7 mouse cellular contexts compared by ENCODE assay signal in the genomic region with DNA sequence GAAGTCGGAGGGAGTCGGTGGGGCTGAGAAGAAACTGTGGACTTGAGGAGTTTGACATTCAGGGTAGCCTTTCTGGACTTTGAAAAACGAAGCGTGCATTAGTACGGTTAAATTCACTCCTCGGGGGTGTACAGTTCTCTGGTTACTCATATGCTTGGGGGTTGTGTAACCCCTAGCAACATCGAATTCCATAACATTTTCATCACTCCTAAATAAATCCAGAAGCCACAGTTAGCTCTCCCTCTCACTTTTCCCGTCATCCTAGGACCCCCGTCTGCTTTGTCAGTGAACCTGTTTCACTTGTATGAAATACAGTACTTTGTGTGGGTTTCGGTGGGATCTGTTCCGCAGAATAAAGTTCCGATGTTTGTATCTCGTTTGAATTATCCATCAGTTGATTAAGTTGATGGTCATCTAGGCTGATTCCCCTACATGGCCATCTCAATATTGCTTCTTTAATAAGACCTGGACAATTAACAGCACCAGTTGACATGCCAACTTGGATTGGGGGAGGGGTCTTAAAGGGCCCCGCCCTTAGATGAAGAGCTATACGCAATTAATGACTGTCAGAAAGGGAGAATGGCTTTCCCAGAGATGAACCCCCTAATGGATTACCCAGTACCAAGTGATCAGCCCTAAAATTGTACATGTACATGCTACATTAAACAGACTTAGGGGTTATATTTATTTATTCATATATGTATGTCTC. TPM values are rescaled to one million over a fixed set of nuclear protein-coding genes. Genes with fewer than 3 reads are reported as not detected.
DNase-seq lines count a peak whose midpoint lies in the region; ATAC-seq lines count a peak whose summit lies in the region.

No protein-coding gene starts in this region.

- no peaks in the 10 kb centered on the region for H3K9me3 ChIP-seq in lung, embryonic 15.5 days
- H3K9me3 ChIP-seq in embryonic facial prominence, embryonic 11.5 days (replicated peaks; ENCODE audit: control insufficient read depth, low read length), result no peaks in the 10 kb centered on the region
- no peaks in the 10 kb centered on the region for H3K9me3 ChIP-seq in neural tube, embryonic 13.5 days

- H3K4me3 ChIP-seq in lung, embryonic 15.5 days, result peak overlapping the region; percentile 72
- peak overlapping the region; percentile 96 for H3K4me3 ChIP-seq in embryonic facial prominence, embryonic 11.5 days (ENCODE audit: low read depth, low read length)
- H3K4me3 ChIP-seq in neural tube, embryonic 13.5 days, result peak overlapping the region; percentile 98

- H3K36me3 ChIP-seq in lung, embryonic 15.5 days, result peaks cover 4% of the 10 kb centered on the region; the same call in 1 of the 2 replicates
- no peaks in the 10 kb centered on the region for H3K36me3 ChIP-seq in embryonic facial prominence, embryonic 11.5 days (replicated peaks; ENCODE audit: control insufficient read depth, insufficient read depth, low read depth, low read length)
- 0 out of 2 replicates have a peak, but pooled peaks cover 3% of the 10 kb centered on the region for H3K36me3 ChIP-seq in neural tube, embryonic 13.5 days

- peak overlapping the region; percentile 96 for H3K27ac ChIP-seq in lung, embryonic 15.5 days
- H3K27ac ChIP-seq in embryonic facial prominence, embryonic 11.5 days (replicated peaks; ENCODE audit: low read depth, low read length), result peak overlapping the region; percentile 80; the same call in 1 of the 2 replicates
- H3K27ac ChIP-seq in neural tube, embryonic 13.5 days (replicated peaks), result peak overlapping the region; percentile 92

- intact Hi-C loops in gastrocnemius, postnatal 36 days (cut with DNase I), result loop anchor here (2.0 kb wide), 1 partner anchor 54 kb away; a partner anchor contains a TSS

- H3K4me1 ChIP-seq in lung, embryonic 15.5 days, result peaks cover 7% of the 10 kb centered on the region
- H3K4me1 ChIP-seq in embryonic facial prominence, embryonic 11.5 days (ENCODE audit: control insufficient read depth, insufficient read depth, low read length), result no peaks in the 10 kb centered on the region
- peaks cover 20% of the 10 kb centered on the region for H3K4me1 ChIP-seq in neural tube, embryonic 13.5 days (replicated peaks)

- WGBS in lung, embryonic 15.5 days, result 12% methylated on average over 15 of the region's 15 CpGs
- WGBS in embryonic facial prominence, embryonic 11.5 days, result 22% methylated on average over 15 of the region's 15 CpGs
- WGBS in neural tube, embryonic 13.5 days, result 22% methylated on average over 15 of the region's 15 CpGs

- peak overlapping the region; percentile 96 for H3K9ac ChIP-seq in lung, embryonic 15.5 days
- H3K9ac ChIP-seq in embryonic facial prominence, embryonic 11.5 days (replicated peaks; ENCODE audit: low read length), result peak overlapping the region; percentile 96
- peak overlapping the region; percentile 97 for H3K9ac ChIP-seq in neural tube, embryonic 13.5 days

- no peak for DNase-seq in lung, postnatal 25 days (ENCODE audit: low spot score)
- peak; percentile 18 for DNase-seq in embryonic facial prominence, embryonic 11.5 days (ENCODE audit: low spot score)
- DNase-seq in induced T-regulatory cell, adult 2 months (ENCODE audit: low read depth), result peak; percentile 52
- DNase-seq in spleen, postnatal 36 days (ENCODE audit: low spot score in 2 of 2), result no peak
- no peak for DNase-seq in gastrocnemius, postnatal 36 days

- ATAC-seq in lung, embryonic 15.5 days (ENCODE audit: borderline replicate concordance, extremely low read depth, low FRiP score, low TSS enrichment), result no peak
- no peak; the same call in 1 of the 2 replicates for ATAC-seq in embryonic facial prominence, embryonic 11.5 days (replicated peaks; ENCODE audit: insufficient number of reproducible peaks, low FRiP score, low TSS enrichment, low read depth)
- ATAC-seq in neural tube, embryonic 13.5 days (ENCODE audit: low read depth), result peak; percentile 44; the same call in 1 of the 2 replicates

- no peaks in the 10 kb centered on the region for H3K27me3 ChIP-seq in lung, embryonic 15.5 days
- H3K27me3 ChIP-seq in embryonic facial prominence, embryonic 11.5 days (ENCODE audit: control insufficient read depth, insufficient read depth, low read length), result no peaks in the 10 kb centered on the region
- H3K27me3 ChIP-seq in neural tube, embryonic 13.5 days, result no peaks in the 10 kb centered on the region

- H3K4me2 ChIP-seq in lung, embryonic 15.5 days, result peak overlapping the region; percentile 75
- H3K4me2 ChIP-seq in embryonic facial prominence, embryonic 11.5 days (ENCODE audit: low read depth, low read length), result peak overlapping the region; percentile 74
- peak overlapping the region; percentile 74 for H3K4me2 ChIP-seq in neural tube, embryonic 13.5 days

RNA-seq across cellular contexts. Expression of a gene that starts 0.7 kb away (rescaled TPM):
- polyA plus RNA-seq in lung, embryonic 15.5 days (2015; fragmentation: Nextera tagmentation; extraction: Ambion mirVana), result 20.5 and 21.5 TPM in 2 replicates
- 25.6 and 26.3 TPM in 2 replicates for polyA plus RNA-seq in embryonic facial prominence, embryonic 11.5 days (2014; fragmentation: Nextera tagmentation; extraction: Ambion mirVana)
- 26.1 and 28.5 TPM in 2 replicates for polyA plus RNA-seq in neural tube, embryonic 13.5 days (2015; fragmentation: Nextera tagmentation; extraction: Ambion mirVana)
- 10 to 100 TPM; 12.9 to 13.3 TPM for total RNA-seq in gastrocnemius, postnatal 36 days (2021)

RNA-seq across cellular contexts. Expression of a gene that starts 55.3 kb away (rescaled TPM):
- 18.1 and 19.6 TPM in 2 replicates for polyA plus RNA-seq in lung, embryonic 15.5 days (2015; fragmentation: Nextera tagmentation; extraction: Ambion mirVana)
- 27.6 and 28.2 TPM in 2 replicates for polyA plus RNA-seq in embryonic facial prominence, embryonic 11.5 days (2014; fragmentation: Nextera tagmentation; extraction: Ambion mirVana)
- polyA plus RNA-seq in neural tube, embryonic 13.5 days (2015; fragmentation: Nextera tagmentation; extraction: Ambion mirVana), result 38.1 and 42.0 TPM in 2 replicates
- 10 to 100 TPM; 24.6 TPM for total RNA-seq in gastrocnemius, postnatal 36 days (2021)

Comparison
In these comparisons a context has a peak if more than half of its experiments do, and no peak if none do; other contexts are left out.
1. DNase-seq: peak in embryonic facial prominence, embryonic 11.5 days (single experiment) and induced T-regulatory cell, adult 2 months (single experiment); none in lung, postnatal 25 days (single experiment), spleen, postnatal 36 days (0 of 2) and gastrocnemius, postnatal 36 days (0 of 2).
2. Peak in every context shown above with its lines, with median percentiles within 50 percentile points of each other: H3K27ac ChIP-seq, H3K4me2 ChIP-seq, H3K4me3 ChIP-seq and H3K9ac ChIP-seq.